Mouse (Mus musculus) myocyte (in vitro differentiated cells): ENCODE measurements around the gene Zranb3. TPM values are rescaled to one million over a fixed set of nuclear protein-coding genes. Genes with fewer than 3 reads are reported as not detected.

Source experiments
- H3K27me3 ChIP-seq: one replicate; pipeline ENCODE4 v1.6.1; 2011; ENCODE audit not compliant: control insufficient read depth, insufficient read depth, insufficient read length
- H3K36me3 ChIP-seq: one replicate; pipeline ENCODE4 v1.6.1; 2011; ENCODE audit not compliant: control insufficient read depth, insufficient read depth
- H3K4me2 ChIP-seq: one replicate; pipeline ENCODE4 v1.6.1; 2011; ENCODE audit warnings: low read depth, control low read depth
- H3K4me3 ChIP-seq: one replicate; pipeline ENCODE4 v1.5.1; 2011; ENCODE audit warnings: mild to moderate bottlenecking, control low read depth, moderate library complexity
- H3K79me2 ChIP-seq: one replicate; pipeline ENCODE4 v1.6.1; 2011; ENCODE audit not compliant: control insufficient read depth, insufficient read depth
- H3ac ChIP-seq: one replicate; pipeline ENCODE4 v1.6.1; 2011; ENCODE audit not compliant: control insufficient read depth, insufficient read length
- CEBPB ChIP-seq: IDR thresholded peaks from 2 replicates; pipeline ENCODE4 v1.6.1; 2011; ENCODE audit warnings: mild to moderate bottlenecking, moderate library complexity; ENCODE audit not compliant: poor library complexity, insufficient read depth, severe bottlenecking
- E2F4 ChIP-seq: IDR thresholded peaks from one replicate; pipeline ENCODE4 v1.6.1; 2011; ENCODE audit warnings: mild to moderate bottlenecking, control low read depth, moderate library complexity; ENCODE audit not compliant: insufficient read depth
- MAX ChIP-seq: IDR thresholded peaks from one replicate; pipeline ENCODE4 v1.6.1; 2011; ENCODE audit warnings: low read depth, mild to moderate bottlenecking, control low read depth
- MYOD1 ChIP-seq, 3 experiments: IDR thresholded peaks; one replicate each; pipeline ENCODE4 v1.6.1; 2011; ENCODE audit warnings: control low read depth in 2 of 3, low read depth in 2 of 3, mild to moderate bottlenecking in 2 of 3, moderate library complexity in 1 of 3; ENCODE audit not compliant: insufficient read length in 2 of 3, control insufficient read depth in 1 of 3
- MYOG ChIP-seq, 3 experiments: IDR thresholded peaks; one replicate each; pipeline ENCODE4 v1.6.1; 2011; ENCODE audit warnings: control low read depth in 2 of 3, low read depth in 2 of 3, mild to moderate bottlenecking in 2 of 3; ENCODE audit not compliant: insufficient read length in 2 of 3, control insufficient read depth in 1 of 3, insufficient read depth in 1 of 3
- POLR2A ChIP-seq: IDR thresholded peaks from one replicate; pipeline ENCODE4 v1.6.1; 2011; ENCODE audit warnings: low read depth, mild to moderate bottlenecking, control low read depth, moderate library complexity; ENCODE audit not compliant: insufficient read length
- POLR2AphosphoS2 ChIP-seq: IDR thresholded peaks from one replicate; pipeline ENCODE4 v1.6.1; 2011; ENCODE audit warnings: low read depth, control low read depth; ENCODE audit not compliant: insufficient read length
- REST ChIP-seq: IDR thresholded peaks from one replicate; pipeline ENCODE4 v1.6.1; 2011; ENCODE audit warnings: mild to moderate bottlenecking, control low read depth, moderate library complexity; ENCODE audit not compliant: insufficient read depth, insufficient read length
- SRF ChIP-seq: IDR thresholded peaks from one replicate; pipeline ENCODE4 v1.6.1; 2011; ENCODE audit warnings: low read depth; ENCODE audit not compliant: control insufficient read depth, insufficient read length
- TCF12 ChIP-seq: IDR thresholded peaks from one replicate; pipeline ENCODE4 v1.6.1; 2011; ENCODE audit warnings: mild to moderate bottlenecking, control low read depth; ENCODE audit not compliant: poor library complexity, insufficient read depth, severe bottlenecking
- TCF3 ChIP-seq: IDR thresholded peaks from one replicate; pipeline ENCODE4 v1.6.1; 2011; ENCODE audit warnings: low read depth, control low read depth; ENCODE audit not compliant: insufficient read length
- USF1 ChIP-seq: IDR thresholded peaks from one replicate; pipeline ENCODE4 v1.6.1; 2011; ENCODE audit warnings: low read depth, mild to moderate bottlenecking, control low read depth, moderate library complexity
- polyA plus RNA-seq: library from polyadenylated mRNA; unstranded; fragments of >200 nt; fragmentation: generic; extraction: Trizol; gene quantifications from one replicate; pipeline ENCODE4 v1.2.1, GENCODE M21; 2012; ENCODE audit warnings: missing spikeins

Gene Zranb3
- polyA plus RNA-seq, 1 experiment, result 1.6 TPM

- no peak overlapping the region for H3ac ChIP-seq
- no peak for TF ChIP-seq USF1
- TF ChIP-seq REST, result no peak
- TF ChIP-seq MYOG (IDR thresholded peaks at IDR 0.05; ENCODE audit: control insufficient read depth in 1 of 3, insufficient read depth in 1 of 3, insufficient read length in 2 of 3, low read depth in 2 of 3), result peak in 2 of 3 experiments; percentile 49 to 59
- TF ChIP-seq TCF12, result no peak
- no peak for TF ChIP-seq POLR2A
- TF ChIP-seq CEBPB, result no peak
- TF ChIP-seq MYOD1 (IDR thresholded peaks at IDR 0.05; ENCODE audit: control insufficient read depth in 1 of 3, insufficient read length in 2 of 3, low read depth in 2 of 3), result peak; percentile 49 to 77 (median 60)
- TF ChIP-seq SRF, result no peak
- no peaks in the 10 kb centered on the region for H3K79me2 ChIP-seq
- no peak overlapping the region for H3K4me3 ChIP-seq
- H3K27me3 ChIP-seq, result no peaks in the 10 kb centered on the region
- H3K36me3 ChIP-seq, result peaks cover 16% of the 10 kb centered on the region
- no peak overlapping the region for H3K4me2 ChIP-seq
These were observed 156.9 kb downstream of the Zranb3 start for GRCm38 (mm10) chr1:127945696-127946575.

GRCm38 (mm10) chr1:127943516-127943915 is 159.3 kb downstream of the Zranb3 start:
- Histone ChIP-seq H3K4me3 (no peak overlapping the region), H3K4me2 (no peak overlapping the region), H3K36me3 (peaks cover 37% of the 10 kb centered on the region), H3K27me3 (no peaks in the 10 kb centered on the region), H3K79me2 (no peaks in the 10 kb centered on the region), H3ac (no peak overlapping the region)
- TF ChIP-seq POLR2AphosphoS2 (no peak), REST (no peak), MAX (no peak), MYOG (IDR thresholded peaks at IDR 0.05; ENCODE audit: control insufficient read depth in 1 of 3, insufficient read depth in 1 of 3, insufficient read length in 2 of 3, low read depth in 2 of 3) (no peak), E2F4 (no peak), USF1 (no peak), POLR2A (no peak), TCF3 (no peak), MYOD1 (IDR thresholded peaks at IDR 0.05; ENCODE audit: control insufficient read depth in 1 of 3, insufficient read length in 2 of 3, low read depth in 2 of 3) (no peak), SRF (no peak), CEBPB (no peak), TCF12 (no peak)

GRCm38 (mm10) chr1:127942231-127942630 is 160.6 kb downstream of the Zranb3 start:
- no peaks in the 10 kb centered on the region for H3K27me3 ChIP-seq
- no peak for TF ChIP-seq SRF
- no peak for TF ChIP-seq POLR2AphosphoS2
- TF ChIP-seq REST, result no peak
- no peak for TF ChIP-seq MAX
- TF ChIP-seq E2F4, result no peak
- TF ChIP-seq USF1, result no peak
- TF ChIP-seq MYOD1 (IDR thresholded peaks at IDR 0.05; ENCODE audit: control insufficient read depth in 1 of 3, insufficient read length in 2 of 3, low read depth in 2 of 3), result no peak
- no peak for TF ChIP-seq TCF12
- H3K4me2 ChIP-seq, result no peak overlapping the region
- peaks cover 45% of the 10 kb centered on the region for H3K36me3 ChIP-seq
- no peak overlapping the region for H3K4me3 ChIP-seq
- H3K79me2 ChIP-seq, result no peaks in the 10 kb centered on the region
- H3ac ChIP-seq, result no peak overlapping the region

GRCm38 (mm10) chr1:127937277-127937676 is 165.6 kb downstream of the Zranb3 start:
- Histone ChIP-seq H3K27me3 (no peaks in the 10 kb centered on the region), H3ac (no peak overlapping the region), H3K4me3 (no peak overlapping the region), H3K36me3 (peaks cover 56% of the 10 kb centered on the region), H3K79me2 (no peaks in the 10 kb centered on the region), H3K4me2 (no peak overlapping the region)
- no peak for TF ChIP-seq MYOD1 (IDR thresholded peaks at IDR 0.05; ENCODE audit: control insufficient read depth in 1 of 3, insufficient read length in 2 of 3, low read depth in 2 of 3)
- TF ChIP-seq USF1, result no peak
- no peak for TF ChIP-seq MAX
- TF ChIP-seq SRF, result no peak
- TF ChIP-seq REST, result no peak
- no peak for TF ChIP-seq POLR2AphosphoS2
- no peak for TF ChIP-seq POLR2A
- no peak for TF ChIP-seq E2F4
- no peak for TF ChIP-seq CEBPB
- no peak for TF ChIP-seq TCF12
- no peak for TF ChIP-seq MYOG (IDR thresholded peaks at IDR 0.05; ENCODE audit: control insufficient read depth in 1 of 3, insufficient read depth in 1 of 3, insufficient read length in 2 of 3, low read depth in 2 of 3)
- no peak for TF ChIP-seq TCF3
